8 mouse cellular contexts compared by ENCODE assay signal in genomic region chr5:33819876-33820732, GRCm38 (mm10). TPM values are rescaled to one million over a fixed set of nuclear protein-coding genes. Genes with fewer than 3 reads are reported as not detected.
DNase-seq lines count a peak whose midpoint lies in the region; ATAC-seq and TF ChIP-seq lines count a peak whose summit lies in the region.

Gene Nsd2 (plus strand): TSS chr5:33820725.

- ATAC-seq in forebrain, embryonic 16.5 days, result peak; percentile 89
- peak; percentile 89 for ATAC-seq in lung, embryonic 15.5 days (ENCODE audit: borderline replicate concordance, extremely low read depth, low FRiP score, low TSS enrichment)

- 0 out of 2 replicates have a peak within 1 kb of the TSS, but pooled peaks have one; percentile 27 for H3K27ac ChIP-seq in ES-E14 (ENCODE audit: insufficient read depth, low read depth, low read length, poor library complexity, severe bottlenecking)
- H3K27ac ChIP-seq in forebrain, embryonic 16.5 days (ENCODE audit: low read length), result peak within 1 kb of the TSS; percentile 99
- H3K27ac ChIP-seq in lung, embryonic 15.5 days, result peak within 1 kb of the TSS; percentile 98

- peak within 1 kb of the TSS; percentile 98 for H3K9ac ChIP-seq in ES-E14 (ENCODE audit: insufficient read depth, low read depth, low read length, poor library complexity, severe bottlenecking)
- peak within 1 kb of the TSS; percentile 99 for H3K9ac ChIP-seq in forebrain, embryonic 16.5 days (replicated peaks; ENCODE audit: low read depth, low read length)
- H3K9ac ChIP-seq in lung, embryonic 15.5 days, result peak within 1 kb of the TSS; percentile 100

- H3K27me3 ChIP-seq in forebrain, embryonic 16.5 days (replicated peaks; ENCODE audit: control insufficient read depth, insufficient read depth, low read length), result no peaks in the 10 kb centered on the region
- H3K27me3 ChIP-seq in lung, embryonic 15.5 days, result no peaks in the 10 kb centered on the region

- H3K9me3 ChIP-seq in ES-E14 (ENCODE audit: control insufficient read depth, insufficient read depth, low read depth, low read length), result no peaks in the 10 kb centered on the region
- H3K9me3 ChIP-seq in forebrain, embryonic 16.5 days (ENCODE audit: control insufficient read depth, low read length), result no peaks in the 10 kb centered on the region
- H3K9me3 ChIP-seq in lung, embryonic 15.5 days, result no peaks in the 10 kb centered on the region

- peaks cover 2 to 12% of the 10 kb centered on the region in 2 experiments; a peak in 1 of 4 replicates for H3K4me1 ChIP-seq in ES-E14 (ENCODE audit: control insufficient read depth in 2 of 2, insufficient read depth in 2 of 2, low read length in 2 of 2, poor library complexity in 1 of 2)
- H3K4me1 ChIP-seq in forebrain, embryonic 16.5 days (replicated peaks; ENCODE audit: control insufficient read depth, insufficient read depth, low read length), result peaks cover 36% of the 10 kb centered on the region
- H3K4me1 ChIP-seq in lung, embryonic 15.5 days, result peaks cover 38% of the 10 kb centered on the region

- in situ Hi-C loops in ES-E14 (cut with MboI; ENCODE audit: low sequenced_read_pairs in 2 of 2, unreplicated experiment in 2 of 2), result no loop called here

- intact Hi-C loops in heart, postnatal 36 days (cut with DNase I), result loop anchor here (2.0 to 5.0 kb wide), 3 partner anchors 37 to 168 kb away; partner anchors contain the start of genes Letm1, Nelfa and Slbp

- peak within 1 kb of the TSS; percentile 85 for H3K4me2 ChIP-seq in forebrain, embryonic 16.5 days (ENCODE audit: low read length)
- H3K4me2 ChIP-seq in lung, embryonic 15.5 days, result peak within 1 kb of the TSS; percentile 81

- WGBS in forebrain, embryonic 16.5 days, result under 1% methylated on average over 105 of the region's 136 CpGs
- WGBS in lung, embryonic 15.5 days, result under 1% methylated on average over 95 of the region's 136 CpGs

- no peaks in the 10 kb centered on the region for H3K36me3 ChIP-seq in ES-E14 (ENCODE audit: control insufficient read depth, insufficient read depth, low read length, poor library complexity, severe bottlenecking)
- H3K36me3 ChIP-seq in forebrain, embryonic 16.5 days (ENCODE audit: control insufficient read depth, insufficient read depth), result no peaks in the 10 kb centered on the region
- no peaks in the 10 kb centered on the region for H3K36me3 ChIP-seq in lung, embryonic 15.5 days

- H3K4me3 ChIP-seq in ES-E14 (ENCODE audit: insufficient read depth in 1 of 2, low read depth in 1 of 2, low read length in 2 of 2, poor library complexity in 1 of 2, severe bottlenecking in 1 of 2), result peak within 1 kb of the TSS; percentile 86 to 100
- H3K4me3 ChIP-seq in forebrain, embryonic 16.5 days (replicated peaks; ENCODE audit: low read length), result peak within 1 kb of the TSS; percentile 93
- H3K4me3 ChIP-seq in lung, embryonic 15.5 days, result peak within 1 kb of the TSS; percentile 100

- peak; percentile 38 for DNase-seq in ES-E14 (ENCODE audit: low read depth, low spot score)
- peak; percentile 95 for DNase-seq in cerebellum, adult 11-12 months
- peak; percentile 84 to 90 for DNase-seq in heart, postnatal 36 days
- DNase-seq in layer of hippocampus, adult 8-10 months (ENCODE audit: low spot score in 2 of 2), result peak; percentile 78 to 91
- peak; percentile 83 for DNase-seq in ovary, adult 18-20 months (ENCODE audit: low spot score)
- peak; percentile 92 for DNase-seq in thymus, postnatal 0 days (ENCODE audit: low spot score)

TF ChIP-seq in ES-E14, 5 proteins besides CTCF, POLR2A, EP300 and RAD21:
- TF ChIP-seq HCFC1 (IDR thresholded peaks at IDR 0.05; ENCODE audit: borderline replicate concordance, insufficient read depth, low read length), result no peak
- no peak for TF ChIP-seq ZNF384 (IDR thresholded peaks at IDR 0.05; ENCODE audit: low read depth, low read length)
- no peak for TF ChIP-seq MAFK (IDR thresholded peaks at IDR 0.05; ENCODE audit: insufficient read depth, low read depth, low read length)
- no peak for TF ChIP-seq ZC3H11A (IDR thresholded peaks at IDR 0.05; ENCODE audit: borderline replicate concordance, low read depth, low read length)
- no peak for TF ChIP-seq CHD2 (IDR thresholded peaks at IDR 0.05; ENCODE audit: low read depth, low read length)
TF ChIP-seq in ES-E14: peak in this region for 0.

RNA-seq across cellular contexts. Expression of gene Nsd2, which starts in this region (rescaled TPM):
- 31.3 and 39.2 TPM in 2 replicates for total RNA-seq in ES-E14 (2012; rRNA removed)
- polyA plus RNA-seq in forebrain, embryonic 16.5 days (2015; fragmentation: Nextera tagmentation; extraction: Ambion mirVana), result 89.8 and 92.6 TPM in 2 replicates
- 10 to 100 TPM; 23.1 to 23.2 TPM for total RNA-seq in heart, postnatal 36 days (2021)
- total RNA-seq in layer of hippocampus, adult 8-10 months (2022), result 100 to 1,000 TPM; 106 to 126 (median 115) TPM
- polyA plus RNA-seq in lung, embryonic 15.5 days (2015; fragmentation: Nextera tagmentation; extraction: Ambion mirVana), result 51.0 and 55.5 TPM in 2 replicates
- 46.6 and 51.5 TPM in 2 replicates for polyA plus RNA-seq in thymus, postnatal 0 days (2015; fragmentation: Nextera tagmentation; extraction: Ambion mirVana)

Comparison
In these comparisons a context has a peak if more than half of its experiments do, and no peak if none do; other contexts are left out.
1. Peak in every context shown above with its lines: DNase-seq, ATAC-seq, H3K4me3 ChIP-seq and H3K27ac ChIP-seq.
2. DNase-seq: peak in every context shown above with its lines; median percentile 95 in cerebellum, adult 11-12 months; 92 in thymus, postnatal 0 days; 87 in heart, postnatal 36 days; 84 in layer of hippocampus, adult 8-10 months; 83 in ovary, adult 18-20 months; 38 in ES-E14.
3. H3K27ac ChIP-seq: peak in every context shown above with its lines; median percentile 99 in forebrain, embryonic 16.5 days; 98 in lung, embryonic 15.5 days; 27 in ES-E14.